Mouse (Mus musculus) C2C12 (cell line): ENCODE results near the gene Ttc21a.

ENCODE experiments used
- CEBPB ChIP-seq: IDR thresholded peaks from one replicate; pipeline ENCODE4 v1.6.1; 2011; ENCODE audit warnings: low read depth, mild to moderate bottlenecking, control low read depth, moderate library complexity
- CTCF ChIP-seq: IDR thresholded peaks from one replicate; pipeline ENCODE4 v1.5.1; 2011; ENCODE audit not compliant: control insufficient read depth, insufficient read depth, insufficient read length
- MYOD1 ChIP-seq: IDR thresholded peaks from one replicate; pipeline ENCODE4 v1.6.1; 2011; ENCODE audit warnings: low read depth; ENCODE audit not compliant: control insufficient read depth, insufficient read length
- USF1 ChIP-seq: IDR thresholded peaks from one replicate; pipeline ENCODE4 v1.6.1; 2011; ENCODE audit warnings: low read depth, mild to moderate bottlenecking, control low read depth, moderate library complexity

DNA sequence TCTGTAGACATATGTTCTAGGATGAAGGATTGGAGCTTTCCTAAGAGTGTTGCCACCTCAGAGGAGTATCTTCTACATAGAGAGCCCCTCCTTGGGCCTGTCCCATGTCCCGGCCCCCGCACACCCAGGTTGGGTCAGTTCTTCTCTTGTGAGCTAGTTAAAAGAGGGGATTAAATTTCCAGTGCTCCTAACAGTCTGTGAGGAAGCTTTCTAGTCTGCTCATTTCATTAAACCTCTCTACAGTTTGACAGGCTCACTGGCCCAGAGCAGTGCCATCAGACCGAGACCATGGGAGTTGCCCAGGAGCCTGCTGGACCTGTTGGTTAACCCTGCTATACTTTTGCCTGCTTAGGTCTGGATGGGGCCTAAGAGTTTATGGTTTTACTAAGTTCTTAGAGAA lies 28.7 kb upstream of the Ttc21a start:
- TF ChIP-seq CTCF (no peak), USF1 (no peak), CEBPB (no peak), MYOD1 (no peak)
